23 mouse cellular contexts compared by ENCODE assay signal in genomic region chr16:13414972-13415371, GRCm38 (mm10).
"Had no signal": no experiment of that assay in that cellular context is flagged by ENCODE, and none has a peak within 500 bp of the region (broad histone marks: within the 10 kb centered on the region; RNA-seq: fewer than 3 reads in every experiment).

No protein-coding gene starts in this region.

- H3K27me3 ChIP-seq: heart, embryonic 13.5 days; heart, embryonic 15.5 days; hindbrain, embryonic 13.5 days; hindbrain, embryonic 15.5 days; kidney, embryonic 15.5 days; limb, embryonic 13.5 days; limb, embryonic 15.5 days; liver, embryonic 12.5 days had no signal

- ATAC-seq: hindbrain, postnatal 0 days; intestine, embryonic 16.5 days; liver, embryonic 12.5 days had no signal

- H3K4me3 ChIP-seq: heart, embryonic 13.5 days; heart, embryonic 15.5 days; hindbrain, embryonic 13.5 days; hindbrain, embryonic 15.5 days; kidney, embryonic 15.5 days; limb, embryonic 13.5 days; limb, embryonic 15.5 days; liver, embryonic 12.5 days had no signal

- H3K4me1 ChIP-seq: hindbrain, embryonic 13.5 days; hindbrain, embryonic 15.5 days; kidney, embryonic 15.5 days; limb, embryonic 13.5 days; limb, embryonic 15.5 days had no signal

- H3K9me3 ChIP-seq: hindbrain, embryonic 13.5 days; hindbrain, embryonic 15.5 days; kidney, embryonic 15.5 days; limb, embryonic 15.5 days had no signal

- H3K27ac ChIP-seq: heart, embryonic 13.5 days; heart, embryonic 15.5 days; hindbrain, embryonic 13.5 days; hindbrain, embryonic 15.5 days; hindbrain, postnatal 0 days; kidney, embryonic 15.5 days; kidney, postnatal 0 days; limb, embryonic 13.5 days; limb, embryonic 15.5 days; liver, embryonic 12.5 days; liver, embryonic 14.5 days had no signal

- H3K9ac ChIP-seq: heart, embryonic 13.5 days; heart, embryonic 15.5 days; hindbrain, embryonic 13.5 days; hindbrain, embryonic 15.5 days; kidney, embryonic 15.5 days; limb, embryonic 13.5 days; limb, embryonic 15.5 days; liver, embryonic 12.5 days; liver, embryonic 14.5 days had no signal

- DNase-seq: gastrocnemius, postnatal 10 days; gastrocnemius, postnatal 36 days; heart, postnatal 14 days; kidney, adult 11 months; kidney, adult 2 months; kidney, adult 9 months; kidney, postnatal 14 days; kidney, postnatal 36 days; layer of hippocampus, postnatal 36 days; left cerebral cortex, postnatal 4 days had no signal

- H3K4me2 ChIP-seq: heart, embryonic 11.5 days; heart, embryonic 13.5 days; heart, embryonic 15.5 days; hindbrain, embryonic 13.5 days; hindbrain, embryonic 15.5 days; kidney, embryonic 15.5 days; limb, embryonic 13.5 days; limb, embryonic 15.5 days; liver, embryonic 12.5 days had no signal
